Mouse (Mus musculus) E14TG2a.4 (cell line): ENCODE data around the gene Wdhd1.

Experiments
- CTCF ChIP-seq: conservative IDR thresholded peaks from 2 replicates; pipeline ENCODE4 v1.5.1; 2014; ENCODE audit warnings: low read length
- NANOG ChIP-seq: IDR thresholded peaks from 2 replicates; pipeline ENCODE4 v1.6.1; 2014; ENCODE audit warnings: borderline replicate concordance, low read length, mixed read lengths

DNA sequence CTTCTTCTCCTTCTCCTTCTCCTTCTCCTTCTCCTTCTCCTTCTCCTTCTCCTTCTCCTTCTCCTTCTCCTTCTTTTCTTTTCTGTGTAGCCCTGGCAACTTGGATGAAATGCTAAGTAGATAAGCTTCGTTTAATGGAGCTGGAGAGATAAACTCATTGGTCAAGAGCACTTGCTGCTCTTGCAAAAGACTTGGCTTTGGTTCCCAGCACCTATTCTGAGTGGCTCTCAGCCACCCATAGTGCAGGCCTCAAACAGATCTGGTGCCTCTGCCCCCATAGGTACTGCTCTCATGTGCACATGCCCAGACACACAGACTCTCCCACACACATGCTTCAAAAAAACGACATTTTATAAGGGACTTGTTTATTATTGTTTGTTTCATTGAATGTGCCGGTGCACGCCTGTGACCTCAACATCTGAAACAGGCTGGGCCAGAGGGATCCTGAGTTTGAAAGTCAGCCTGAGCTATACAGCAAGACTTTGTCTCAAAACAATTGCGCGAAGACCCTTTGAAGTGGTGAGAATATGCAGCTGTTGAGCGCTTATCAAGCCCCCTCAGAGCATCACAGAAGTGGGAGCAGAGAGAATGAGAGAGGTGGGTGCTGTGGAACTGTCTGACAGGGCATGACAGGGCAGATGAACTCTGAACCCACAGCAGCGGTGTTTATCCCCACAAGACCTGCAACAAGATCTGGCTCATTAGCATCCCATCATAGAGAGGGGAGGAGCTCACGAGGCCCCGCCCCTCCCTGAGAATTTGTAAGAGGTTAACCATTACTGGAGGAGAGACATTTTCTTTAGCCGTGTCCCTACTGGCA lies 53.8 kb downstream of the Wdhd1 start:
- TF ChIP-seq CTCF (no peak), NANOG (no peak)
